Mouse (Mus musculus) heart, adult 2 months (tissue): ENCODE measurements around the gene Ddrgk1. TPM values are rescaled to one million over a fixed set of nuclear protein-coding genes. Genes with fewer than 3 reads are reported as not detected.

Source experiments
- DNase-seq, 2 experiments: peaks; one replicate each; pipeline ENCODE4 v3.0.0; 2021
- H3K27ac ChIP-seq: fragments of 200-600 bp; 2 replicates; pipeline ENCODE4 v1.8.1; 2022
- H3K27me3 ChIP-seq: fragments of 200-500 bp; 2 replicates; pipeline ENCODE4 v1.6.1; 2012; ENCODE audit warnings: mild to moderate bottlenecking, low read length, inconsistent platforms, mixed read lengths; ENCODE audit not compliant: control insufficient read depth, insufficient read depth
- H3K36me3 ChIP-seq: fragments of 200-500 bp; 2 replicates; pipeline ENCODE4 v1.6.1; 2012; ENCODE audit warnings: low read length, inconsistent platforms; ENCODE audit not compliant: control insufficient read depth, insufficient read depth
- H3K4me1 ChIP-seq: fragments of 200-500 bp; 2 replicates; pipeline ENCODE4 v1.6.1; 2011; ENCODE audit warnings: low read length; ENCODE audit not compliant: control insufficient read depth, insufficient read depth
- H3K4me3 ChIP-seq: fragments of 200-600 bp; 2 replicates; pipeline ENCODE4 v1.8.1; 2022
- H3K79me2 ChIP-seq: fragments of 200-500 bp; replicated peaks from 2 replicates; pipeline ENCODE4 v1.6.1; 2012; ENCODE audit warnings: mild to moderate bottlenecking, inconsistent platforms, low read length, moderate library complexity, mixed read lengths; ENCODE audit not compliant: control insufficient read depth, insufficient read depth
- H3K9ac ChIP-seq: fragments of 200-500 bp; 2 replicates; pipeline ENCODE4 v1.6.1; 2012; ENCODE audit warnings: low read depth, mild to moderate bottlenecking, control low read depth, inconsistent platforms, low read length, mixed read lengths
- CTCF ChIP-seq: fragments of 200-600 bp; IDR thresholded peaks from 2 replicates; pipeline ENCODE4 v1.8.1; 2022; ENCODE audit warnings: antibody characterized with exemption, mild to moderate bottlenecking, moderate library complexity
- EP300 ChIP-seq: fragments of 200-500 bp; IDR thresholded peaks from 2 replicates; pipeline ENCODE4 v1.6.1; 2011; ENCODE audit warnings: low read depth, low read length, control low read depth; ENCODE audit not compliant: insufficient read depth
- POLR2A ChIP-seq: fragments of 200-500 bp; IDR thresholded peaks from 2 replicates; pipeline ENCODE4 v1.6.1; 2011; ENCODE audit warnings: mild to moderate bottlenecking, low read depth, low read length, control low read depth; ENCODE audit not compliant: insufficient read depth
- WGBS: fragments of 180-500 bp; shearing (Covaris S2); methylation state at CpG from one replicate; pipeline ENCODE4 v1.1.7; 2018; 5-methylcytosine and 5-hydroxymethylcytosine counted together
- intact Hi-C: fragments of 180-260 bp; cut with DNase I; formaldehyde crosslinking; loops from one replicate; pipeline ENCODE4 v1.15.1; 2025
- polyA plus RNA-seq: library from polyadenylated mRNA; depleted of rRNA; stranded (reverse); fragments of >200 nt; gene quantifications from 2 replicates; pipeline ENCODE4 v1.2.3, GENCODE M21; 2012
- total RNA-seq, 2 experiments: library from RNA; stranded (reverse); gene quantifications; 2 replicates each; pipeline ENCODE4 v1.2.3; 2021

Ddrgk1 gene
- total and polyA plus RNA-seq, 3 experiments: 47.0 to 96.0 (median 71.1) TPM

DNA sequence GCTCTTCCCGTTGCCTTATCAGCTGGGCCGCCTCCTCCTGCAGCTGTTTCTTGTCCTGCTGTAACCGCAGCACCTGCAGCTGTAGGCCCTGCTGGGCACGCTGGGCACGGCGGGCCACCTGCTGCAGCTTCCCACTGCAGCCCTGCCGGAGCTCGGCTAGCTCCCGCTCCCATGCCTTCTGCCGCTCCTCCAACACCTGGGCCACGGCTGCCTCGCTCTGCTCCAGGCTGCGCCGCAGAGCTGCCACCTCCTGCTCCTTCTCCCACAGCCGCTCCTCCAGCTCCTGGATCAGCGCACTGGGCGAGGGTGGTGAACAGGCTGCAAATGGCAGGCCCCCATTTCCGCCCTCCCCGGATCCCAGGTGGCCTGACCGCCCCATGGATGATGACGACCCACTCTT, 28.6 kb downstream of the Ddrgk1 start:
- Histone ChIP-seq H3K4me1 (no peaks in the 10 kb centered on the region), H3K4me3 (no peak overlapping the region), H3K9ac (no peak overlapping the region), H3K27ac (no peak overlapping the region), H3K79me2 (no peaks in the 10 kb centered on the region), H3K27me3 (peaks cover 6% of the 10 kb centered on the region; the same call in 1 of the 2 replicates), H3K36me3 (no peaks in the 10 kb centered on the region)
- intact Hi-C loops: no loop called here
- TF ChIP-seq POLR2A: no peak
- TF ChIP-seq EP300: no peak
- TF ChIP-seq CTCF: no peak
- 56% methylated on average over 21 of the region's 21 CpGs for WGBS
- no peak for DNase-seq

DNA sequence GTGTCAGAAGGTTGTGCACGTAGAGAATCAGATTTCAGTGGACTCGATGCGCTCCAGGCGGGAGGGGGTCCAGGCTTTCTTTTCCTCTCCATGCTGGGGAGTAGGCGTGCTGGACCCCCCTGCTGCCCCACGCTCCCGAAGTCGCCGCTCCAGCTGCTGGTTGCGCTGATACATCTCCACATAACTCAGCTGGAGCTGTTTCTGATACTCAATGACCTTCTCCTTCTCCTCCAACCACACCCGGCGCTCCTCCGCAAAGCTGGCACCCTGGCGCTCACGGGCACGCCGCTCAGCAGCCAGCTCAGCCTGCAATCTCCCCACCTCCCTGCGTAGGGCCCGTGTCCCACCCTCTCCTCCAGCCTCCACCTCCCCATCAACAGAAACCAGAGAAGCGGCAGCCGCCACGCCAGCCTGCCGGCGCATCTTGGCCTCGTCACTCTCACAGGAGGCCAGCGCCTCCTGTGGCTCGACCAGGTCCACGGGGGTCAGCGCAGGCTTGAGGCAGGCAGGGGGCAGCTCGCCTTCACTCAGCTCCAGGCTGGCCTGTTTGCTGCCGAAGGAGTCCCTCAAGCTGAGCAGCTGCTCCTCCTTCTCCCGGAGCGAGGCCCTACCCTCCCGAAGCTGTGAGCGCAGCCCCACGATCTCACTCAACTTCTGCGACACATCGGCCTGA, 29.6 kb downstream of the Ddrgk1 start:
- H3K9ac ChIP-seq: peak overlapping the region; percentile 72
- intact Hi-C loops: no loop called here
- H3K27ac ChIP-seq: no peak overlapping the region
- no peaks in the 10 kb centered on the region for H3K36me3 ChIP-seq
- H3K4me1 ChIP-seq: no peaks in the 10 kb centered on the region
- H3K27me3 ChIP-seq: peaks cover 6% of the 10 kb centered on the region; the same call in 1 of the 2 replicates
- H3K4me3 ChIP-seq: peak overlapping the region; percentile 28; the same call in 1 of the 2 replicates
- peak; percentile 31 to 35 for DNase-seq
- 14% methylated on average over 38 of the region's 38 CpGs for WGBS
- no peak for TF ChIP-seq EP300
- peak; percentile 37 for TF ChIP-seq CTCF
- TF ChIP-seq POLR2A: no peak
- no peaks in the 10 kb centered on the region for H3K79me2 ChIP-seq

DNA sequence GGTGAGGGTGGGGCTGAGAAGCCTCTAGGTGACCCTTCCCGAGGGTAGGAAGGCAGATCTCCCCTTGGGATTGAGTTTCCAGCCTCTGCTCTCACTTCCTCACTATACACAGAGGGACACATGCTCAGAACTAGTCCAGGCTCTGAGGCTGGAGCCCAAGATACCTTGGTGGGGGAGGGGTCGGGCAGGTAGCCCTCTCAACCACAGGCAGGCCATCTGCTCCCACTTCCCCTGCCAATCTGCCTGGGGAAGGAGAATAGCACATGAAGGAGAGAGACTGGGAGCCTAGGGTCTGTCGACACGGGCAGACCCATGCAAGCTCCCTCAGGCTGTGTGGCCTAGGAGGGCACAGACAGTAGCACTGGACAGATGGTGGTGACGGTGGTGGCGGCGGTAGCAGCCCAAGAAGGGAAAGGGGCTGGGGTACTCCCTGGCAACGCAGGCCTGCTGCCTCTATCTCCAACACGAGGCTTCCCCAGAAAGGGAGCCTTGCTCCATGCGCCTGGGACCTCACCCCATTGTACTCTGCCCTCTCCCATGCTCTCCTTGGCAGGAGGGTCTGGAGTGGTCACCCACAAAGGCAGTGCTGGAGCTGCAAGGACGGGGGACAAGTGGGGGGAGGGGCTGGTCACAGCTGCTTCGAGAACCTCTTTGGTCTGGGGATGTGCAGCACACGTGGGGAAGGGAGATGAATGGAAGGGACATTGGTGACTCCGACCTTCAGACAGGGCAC, 30.3 kb downstream of the Ddrgk1 start:
- intact Hi-C loops: no loop called here
- H3K27me3 ChIP-seq: peaks cover 6% of the 10 kb centered on the region; the same call in 1 of the 2 replicates
- H3K36me3 ChIP-seq: no peaks in the 10 kb centered on the region
- no peaks in the 10 kb centered on the region for H3K4me1 ChIP-seq
- WGBS: 37% methylated on average over 14 of the region's 14 CpGs
- H3K9ac ChIP-seq: no peak overlapping the region
- H3K4me3 ChIP-seq: no peak overlapping the region; the same call in 1 of the 2 replicates
- H3K79me2 ChIP-seq: peaks cover 3% of the 10 kb centered on the region; the same call in 1 of the 2 replicates
- TF ChIP-seq EP300: no peak
- no peak for TF ChIP-seq CTCF
- no peak for TF ChIP-seq POLR2A
- no peak for DNase-seq
- no peak overlapping the region for H3K27ac ChIP-seq

DNA sequence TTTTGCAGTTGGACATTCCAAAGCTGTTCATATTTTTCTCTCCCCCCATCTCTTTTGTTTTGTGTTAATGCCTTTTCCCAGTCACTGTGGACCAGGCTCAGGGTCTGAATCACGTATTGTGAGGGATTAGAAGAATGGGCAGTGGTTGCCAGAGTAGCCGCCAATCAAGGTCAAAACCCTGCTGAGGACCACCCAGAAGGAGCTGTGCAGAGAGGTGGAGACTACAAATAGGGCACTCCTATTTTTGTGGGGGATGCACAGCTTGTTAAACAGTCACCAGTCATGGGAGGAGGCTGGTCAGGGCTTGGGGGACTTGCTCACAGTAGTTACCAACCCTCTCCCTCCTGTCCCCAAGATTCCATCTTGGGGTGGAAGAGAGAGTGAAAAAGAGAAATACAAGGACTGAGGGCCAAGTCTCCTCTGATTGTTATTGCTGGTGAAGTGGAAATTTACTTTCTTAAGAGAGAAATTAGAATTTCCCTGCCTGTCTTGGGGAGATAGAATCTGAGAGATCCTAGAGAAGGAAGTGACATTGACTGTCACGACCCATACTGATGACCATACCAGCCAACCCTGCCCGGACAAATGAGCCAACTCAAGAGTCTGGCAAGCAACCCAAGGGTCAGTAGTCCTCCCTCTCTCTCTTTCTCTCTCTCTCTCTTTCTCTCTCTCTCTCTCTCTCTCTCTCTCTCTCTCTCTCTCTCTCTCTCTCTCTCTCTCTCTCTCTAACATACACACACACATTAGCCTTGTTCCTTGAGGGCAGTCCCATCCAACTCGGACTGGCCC, 31.4 kb downstream of the Ddrgk1 start:
- no peak overlapping the region for H3K9ac ChIP-seq
- intact Hi-C loops: no loop called here
- no peak for TF ChIP-seq EP300
- no peak for TF ChIP-seq CTCF
- TF ChIP-seq POLR2A: no peak
- H3K27me3 ChIP-seq: peaks cover 6% of the 10 kb centered on the region; the same call in 1 of the 2 replicates
- H3K4me3 ChIP-seq: no peak overlapping the region
- WGBS: 54% methylated on average over 5 of the region's 5 CpGs
- no peaks in the 10 kb centered on the region for H3K36me3 ChIP-seq
- H3K4me1 ChIP-seq: no peaks in the 10 kb centered on the region
- DNase-seq: no peak
- H3K27ac ChIP-seq: no peak overlapping the region
- H3K79me2 ChIP-seq: peaks cover 3% of the 10 kb centered on the region; the same call in 1 of the 2 replicates

DNA sequence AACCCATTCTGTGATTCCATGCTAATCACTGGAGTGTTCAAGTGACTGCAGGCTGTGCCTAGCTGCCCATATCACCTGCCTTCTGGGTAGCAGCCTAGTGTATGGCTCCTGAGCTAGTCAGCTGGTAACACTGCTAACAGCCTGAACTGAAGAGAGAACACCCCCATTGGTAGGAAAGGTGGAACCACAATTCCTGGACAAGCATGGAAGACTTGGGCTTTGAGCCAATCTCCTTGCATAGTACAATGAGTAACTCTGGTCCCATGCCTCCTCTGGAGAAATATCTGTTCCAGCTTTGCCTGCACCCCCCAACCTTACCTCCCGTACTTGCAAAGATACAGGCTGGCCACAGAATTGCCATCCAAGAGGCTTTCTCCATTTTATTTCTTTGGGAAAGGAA, 32.0 kb downstream of the Ddrgk1 start:
- Histone ChIP-seq H3K9ac (no peak overlapping the region), H3K27ac (no peak overlapping the region), H3K27me3 (peaks cover 6% of the 10 kb centered on the region; the same call in 1 of the 2 replicates), H3K79me2 (peaks cover 3% of the 10 kb centered on the region; the same call in 1 of the 2 replicates), H3K4me3 (no peak overlapping the region), H3K36me3 (no peaks in the 10 kb centered on the region), H3K4me1 (no peaks in the 10 kb centered on the region)
- intact Hi-C loops: no loop called here
- TF ChIP-seq EP300 (no peak), CTCF (no peak), POLR2A (no peak)
- no peak for DNase-seq
- 58% methylated on average over 1 of the region's 1 CpGs for WGBS
